Mouse (Mus musculus): ENCODE results near the gene Trnau1ap. TPM values are rescaled to one million over a fixed set of nuclear protein-coding genes. Genes with fewer than 3 reads are reported as not detected.
A peak's percentile ranks its signal among the peaks of the same experiment; 100 is the strongest.

Gene Trnau1ap
- total RNA-seq (2021), result 33.2 and 35.3 TPM in 2 replicates
- long read RNA-seq, experiment 1, transcript Trnau1ap-201 (9 exons, 1,130 nt), result major isoform, 35 of 66 reads
- long read RNA-seq, experiment 1, partial matches to known transcripts, result 17 of 66 reads
- long read RNA-seq, experiment 1, other reads (novel, unspliced or antisense), result 11 of 66 reads
- long read RNA-seq, experiment 2, transcript Trnau1ap-201 (9 exons, 1,130 nt), result major isoform, 39 of 57 reads
- long read RNA-seq, experiment 2, partial matches to known transcripts, result 2 of 57 reads
- long read RNA-seq, experiment 2, other reads (novel, unspliced or antisense), result 13 of 57 reads

GRCm38 (mm10) chr4:132329115-132329834 is at the start of gene Trnau1ap:
TSS of gene Trnau1ap (minus strand) at chr4:132329538.
- DNase-seq, result peak; percentile 96

GRCm38 (mm10) chr4:132373820-132374219 is 44.5 kb upstream of the Trnau1ap start:
- DNase-seq, result no peak

- no peak for DNase-seq
Observed at GRCm38 (mm10) chr4:132369953-132370750, 40.8 kb upstream of the Trnau1ap start.

- DNase-seq, result no peak
Observed at GRCm38 (mm10) chr4:132367480-132368201, 38.3 kb upstream of the Trnau1ap start.

GRCm38 (mm10) chr4:132365450-132366060 is 36.2 kb upstream of the Trnau1ap start:
- DNase-seq, result no peak

- no peak for DNase-seq
Observed at GRCm38 (mm10) chr4:132363487-132363886, 34.1 kb upstream of the Trnau1ap start.

GRCm38 (mm10) chr4:132359510-132359909 is 30.2 kb upstream of the Trnau1ap start:
- DNase-seq, result no peak

GRCm38 (mm10) chr4:132356170-132356569 is 26.8 kb upstream of the Trnau1ap start:
- peak; percentile 83 for DNase-seq

GRCm38 (mm10) chr4:132355403-132355802 is 26.1 kb upstream of the Trnau1ap start:
- no peak for DNase-seq

- DNase-seq, result peak; percentile 91
Observed at GRCm38 (mm10) chr4:132354571-132354970, 25.2 kb upstream of the Trnau1ap start.

- DNase-seq, result peak; percentile 94
Observed at GRCm38 (mm10) chr4:132353481-132353885, 24.1 kb upstream of the Trnau1ap start, which contains the start of gene Rcc1. TSS of gene Rcc1 (minus strand) at chr4:132353605.

- DNase-seq, result peak; percentile 52
Observed at GRCm38 (mm10) chr4:132352739-132353138, 23.4 kb upstream of the Trnau1ap start.

- DNase-seq, result no peak
Observed at GRCm38 (mm10) chr4:132351401-132351800, 22.1 kb upstream of the Trnau1ap start.

- no peak for DNase-seq
Observed at GRCm38 (mm10) chr4:132350854-132351253, 21.5 kb upstream of the Trnau1ap start.

- no peak for DNase-seq
Observed at GRCm38 (mm10) chr4:132350123-132350740, 20.9 kb upstream of the Trnau1ap start.

GRCm38 (mm10) chr4:132349495-132350122 is 20.3 kb upstream of the Trnau1ap start:
- DNase-seq, result no peak

GRCm38 (mm10) chr4:132346661-132347060 is 17.3 kb upstream of the Trnau1ap start:
- DNase-seq, result no peak

GRCm38 (mm10) chr4:132346261-132346660 is 16.9 kb upstream of the Trnau1ap start:
- DNase-seq, result no peak

GRCm38 (mm10) chr4:132345843-132346212 is 16.5 kb upstream of the Trnau1ap start:
- DNase-seq, result no peak

GRCm38 (mm10) chr4:132345135-132345842 is 16.0 kb upstream of the Trnau1ap start:
- peak; percentile 97 for DNase-seq

Data from adrenal gland, postnatal 14 days (tissue).